Mouse (Mus musculus): Measurements from ENCODE around the gene Bcl7b. TPM values are rescaled to one million over a fixed set of nuclear protein-coding genes. Genes with fewer than 3 reads are reported as not detected.

Bcl7b gene
- polyA plus RNA-seq, 1 experiment from 2014 or later, result 50.2 TPM

GRCm38 (mm10) chr5:135186621-135187348 is 18.7 kb downstream of the Bcl7b start, which contains the start of gene Baz1b:
Gene Baz1b (plus strand): TSS chr5:135187264.
- peak; percentile 98 for ATAC-seq (ENCODE audit: insufficient read depth)

DNA sequence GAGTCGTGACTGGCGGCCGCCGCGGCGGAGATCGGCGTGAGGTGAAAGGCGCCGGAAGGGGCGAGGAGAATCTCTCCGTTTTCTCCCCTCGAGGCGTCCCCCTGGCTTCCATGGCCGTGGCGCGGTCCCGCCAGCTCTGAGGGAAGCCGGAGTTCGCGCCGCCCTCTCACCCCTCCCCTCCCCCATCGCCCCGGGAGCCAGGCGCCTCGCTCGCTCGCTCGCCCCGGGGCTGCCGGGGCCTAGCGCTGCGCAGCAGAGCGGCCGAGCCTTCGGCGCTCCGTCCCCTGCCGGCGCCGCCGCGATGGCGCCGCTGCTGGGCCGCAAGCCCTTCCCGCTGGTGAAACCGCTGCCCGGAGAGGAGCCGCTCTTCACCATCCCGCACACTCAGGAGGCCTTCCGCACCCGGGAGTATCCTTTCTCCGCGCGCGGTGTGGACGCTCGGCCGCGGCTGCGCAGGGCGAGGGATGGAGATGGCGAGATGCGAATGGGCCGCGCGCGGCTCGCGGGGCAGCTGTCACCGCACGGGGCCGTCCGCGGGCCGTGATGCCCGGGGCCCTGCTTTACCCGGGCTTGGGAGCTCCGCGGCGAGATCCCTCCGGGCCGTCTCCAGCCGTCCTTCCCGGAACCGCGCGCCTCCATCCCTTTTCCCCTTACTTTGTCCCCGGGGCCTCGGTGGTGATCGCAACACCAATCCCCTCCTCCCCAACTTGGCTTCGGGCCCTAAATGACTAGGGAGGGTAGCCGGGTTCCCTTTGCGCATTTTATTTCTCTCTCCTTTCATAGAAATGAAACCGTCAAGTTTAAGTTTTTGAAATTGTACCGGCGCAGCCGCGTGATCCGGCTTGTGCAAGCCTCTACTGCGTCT is 19.5 kb downstream of the Bcl7b start:
- H3K27ac ChIP-seq (ENCODE audit: low read depth), result peak overlapping the region; percentile 98
- H3K4me1 ChIP-seq (ENCODE audit: insufficient read depth), result peaks cover 9% of the 10 kb centered on the region
- WGBS, result under 1% methylated on average over 101 of the region's 102 CpGs
- no peaks in the 10 kb centered on the region for H3K9me3 ChIP-seq (ENCODE audit: low read depth, low read length)
- peak; percentile 62 for DNase-seq
- peak overlapping the region; percentile 100 for H3K4me3 ChIP-seq (ENCODE audit: low read depth, low read length)
- TF ChIP-seq CTCF (IDR thresholded peaks at IDR 0.05; ENCODE audit: low read depth), result no peak
- no peaks in the 10 kb centered on the region for H3K27me3 ChIP-seq (ENCODE audit: insufficient read depth, low read length)
- peak overlapping the region; percentile 98 for H3K9ac ChIP-seq
- ATAC-seq (ENCODE audit: insufficient read depth), result peak; percentile 66
- H3K4me2 ChIP-seq, result peak overlapping the region; percentile 84
- H3K36me3 ChIP-seq (ENCODE audit: insufficient read depth), result peaks cover 29% of the 10 kb centered on the region

More at GRCm38 (mm10) chr5:135186621-135187348, 18.7 kb downstream of the Bcl7b start, which contains the start of gene Baz1b:
- under 1% methylated on average over 56 of the region's 57 CpGs for WGBS
- no peaks in the 10 kb centered on the region for H3K27me3 ChIP-seq (ENCODE audit: insufficient read depth, low read length)
- H3K4me3 ChIP-seq (ENCODE audit: low read depth, low read length), result peak within 1 kb of the TSS; percentile 100
- peak; percentile 99 for DNase-seq
- H3K4me1 ChIP-seq (ENCODE audit: insufficient read depth), result peaks cover 9% of the 10 kb centered on the region
- TF ChIP-seq CTCF (IDR thresholded peaks at IDR 0.05; ENCODE audit: low read depth), result no peak
- peaks cover 34% of the 10 kb centered on the region for H3K36me3 ChIP-seq (ENCODE audit: insufficient read depth)
- peak within 1 kb of the TSS; percentile 98 for H3K27ac ChIP-seq (ENCODE audit: low read depth)
- H3K9ac ChIP-seq, result peak within 1 kb of the TSS; percentile 98
- H3K4me2 ChIP-seq, result peak within 1 kb of the TSS; percentile 84
- no peaks in the 10 kb centered on the region for H3K9me3 ChIP-seq (ENCODE audit: low read depth, low read length)

DNA sequence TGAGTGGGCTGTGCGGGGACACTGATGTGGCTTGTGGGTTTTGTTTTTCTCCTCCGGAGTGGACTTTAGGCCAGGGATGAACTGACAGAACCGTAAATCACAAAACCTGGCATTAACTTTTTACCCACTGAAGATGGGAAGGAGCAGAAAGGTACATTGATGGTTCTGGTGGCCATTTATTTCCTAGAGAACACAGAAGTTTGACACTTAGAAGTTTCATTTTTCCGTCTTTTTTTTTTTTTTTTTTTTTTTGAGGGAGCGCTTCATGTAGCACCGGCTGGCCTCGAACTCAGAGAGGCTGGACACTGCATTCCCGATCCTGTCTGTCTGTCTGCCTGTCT is 20.1 kb downstream of the Bcl7b start:
- no peak for TF ChIP-seq CTCF (IDR thresholded peaks at IDR 0.05; ENCODE audit: low read depth)
- Histone ChIP-seq H3K4me1 (ENCODE audit: insufficient read depth) (peaks cover 9% of the 10 kb centered on the region), H3K27me3 (ENCODE audit: insufficient read depth, low read length) (no peaks in the 10 kb centered on the region), H3K4me3 (ENCODE audit: low read depth, low read length) (peak overlapping the region; percentile 100), H3K9me3 (ENCODE audit: low read depth, low read length) (no peaks in the 10 kb centered on the region), H3K27ac (ENCODE audit: low read depth) (peak overlapping the region; percentile 98), H3K36me3 (ENCODE audit: insufficient read depth) (peaks cover 31% of the 10 kb centered on the region), H3K4me2 (peak overlapping the region; percentile 84), H3K9ac (peak overlapping the region; percentile 98)
- ATAC-seq (ENCODE audit: insufficient read depth), result no peak
- WGBS, result 0% methylated on average over 8 of the region's 8 CpGs
- DNase-seq, result peak; percentile 34

DNA sequence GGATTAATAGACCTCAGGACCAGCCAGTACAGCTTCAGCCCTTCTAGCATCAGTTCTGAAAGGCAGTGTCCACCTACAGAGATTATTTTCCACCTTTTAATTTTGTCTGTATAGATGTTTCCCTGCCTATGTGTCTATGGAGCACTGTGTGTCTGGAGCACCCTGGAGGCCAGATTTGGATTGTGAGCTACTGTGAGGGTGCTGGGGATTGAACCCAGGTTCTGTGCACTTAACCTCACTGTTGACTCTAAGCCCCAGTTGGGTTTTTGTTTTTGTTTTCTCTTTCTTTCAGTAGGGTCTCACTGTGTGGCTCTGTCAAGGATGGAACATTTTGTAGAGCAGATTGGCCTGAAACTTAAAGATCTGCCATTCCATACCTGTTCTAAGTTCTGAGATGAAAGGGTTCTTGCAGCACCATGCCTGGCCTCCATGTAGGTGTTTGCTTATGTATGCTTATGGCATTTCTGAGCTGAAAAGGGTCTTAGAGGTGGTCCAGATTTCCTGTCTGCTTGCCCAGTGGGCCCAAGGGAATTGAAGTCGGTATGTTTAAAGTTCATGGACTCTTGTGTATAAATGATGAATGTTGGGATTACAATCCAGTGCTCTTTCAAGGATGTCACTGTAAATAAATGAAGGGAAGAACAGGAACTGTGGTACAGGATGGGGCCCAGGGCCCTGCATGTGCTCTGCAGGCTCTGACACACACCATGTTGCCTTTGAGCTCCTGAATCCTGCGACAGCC is 21.4 kb downstream of the Bcl7b start:
- Histone ChIP-seq H3K36me3 (ENCODE audit: insufficient read depth) (peaks cover 44% of the 10 kb centered on the region), H3K4me2 (peak overlapping the region; percentile 84), H3K9ac (peak overlapping the region; percentile 98), H3K4me3 (ENCODE audit: low read depth, low read length) (peak overlapping the region; percentile 100), H3K9me3 (ENCODE audit: low read depth, low read length) (no peaks in the 10 kb centered on the region), H3K27ac (ENCODE audit: low read depth) (no peak overlapping the region), H3K27me3 (ENCODE audit: insufficient read depth, low read length) (no peaks in the 10 kb centered on the region), H3K4me1 (ENCODE audit: insufficient read depth) (peaks cover 9% of the 10 kb centered on the region)
- ATAC-seq (ENCODE audit: insufficient read depth) (no peak), DNase-seq (no peak)
- 20% methylated on average over 2 of the region's 2 CpGs for WGBS
- no peak for TF ChIP-seq CTCF (IDR thresholded peaks at IDR 0.05; ENCODE audit: low read depth)

GRCm38 (mm10) chr5:135191620-135192019 is 23.5 kb downstream of the Bcl7b start:
- 28% methylated on average over 2 of the region's 2 CpGs for WGBS
- no peak overlapping the region for H3K9ac ChIP-seq
- DNase-seq, result peak; percentile 90
- no peaks in the 10 kb centered on the region for H3K27me3 ChIP-seq (ENCODE audit: insufficient read depth, low read length)
- peaks cover 64% of the 10 kb centered on the region for H3K36me3 ChIP-seq (ENCODE audit: insufficient read depth)
- no peak overlapping the region for H3K4me3 ChIP-seq (ENCODE audit: low read depth, low read length)
- ATAC-seq (ENCODE audit: insufficient read depth), result no peak
- H3K9me3 ChIP-seq (ENCODE audit: low read depth, low read length), result no peaks in the 10 kb centered on the region
- TF ChIP-seq CTCF (IDR thresholded peaks at IDR 0.05; ENCODE audit: low read depth), result peak; percentile 82
- peaks cover 9% of the 10 kb centered on the region for H3K4me1 ChIP-seq (ENCODE audit: insufficient read depth)
- H3K4me2 ChIP-seq, result no peak overlapping the region
- H3K27ac ChIP-seq (ENCODE audit: low read depth), result no peak overlapping the region

DNA sequence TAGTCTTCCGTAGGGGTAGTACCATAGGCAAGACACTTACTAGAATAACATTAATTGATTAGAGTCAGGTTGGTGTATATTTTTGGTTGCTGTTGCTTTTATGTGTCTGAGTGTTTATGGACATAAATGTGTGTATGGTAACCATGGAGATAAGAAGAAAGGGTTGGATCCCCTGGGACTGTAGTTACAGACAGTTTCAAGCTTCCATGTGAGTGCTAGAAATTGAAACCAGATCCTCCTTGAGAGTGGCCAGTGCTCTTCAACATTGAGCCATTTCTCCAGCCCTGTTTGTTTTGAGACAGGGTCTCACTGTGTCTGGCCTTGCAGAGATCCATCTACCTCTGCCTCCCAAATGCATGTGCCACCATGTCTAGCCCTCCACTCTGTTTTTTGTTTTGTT is 24.3 kb downstream of the Bcl7b start:
- Histone ChIP-seq H3K9ac (no peak overlapping the region), H3K9me3 (ENCODE audit: low read depth, low read length) (no peaks in the 10 kb centered on the region), H3K4me1 (ENCODE audit: insufficient read depth) (peaks cover 9% of the 10 kb centered on the region), H3K4me2 (no peak overlapping the region), H3K36me3 (ENCODE audit: insufficient read depth) (peaks cover 70% of the 10 kb centered on the region), H3K4me3 (ENCODE audit: low read depth, low read length) (no peak overlapping the region), H3K27me3 (ENCODE audit: insufficient read depth, low read length) (no peaks in the 10 kb centered on the region), H3K27ac (ENCODE audit: low read depth) (no peak overlapping the region)
- 80% methylated on average over 1 of the region's 1 CpGs for WGBS
- DNase-seq (no peak), ATAC-seq (ENCODE audit: insufficient read depth) (no peak)
- no peak for TF ChIP-seq CTCF (IDR thresholded peaks at IDR 0.05; ENCODE audit: low read depth)
